Mouse (Mus musculus) v-Abl transformed pro-B cells (cell line): ENCODE measurements around the gene Hoxd1.

Source experiments
- in situ Hi-C, 2 experiments: fragments of 400-800 bp; cut with MboI; formaldehyde crosslinking; loops; one replicate each; pipeline ENCODE4 v1.15.1; 2025; ENCODE audit not compliant: unreplicated experiment in 2 of 2

Gene Hoxd1

DNA sequence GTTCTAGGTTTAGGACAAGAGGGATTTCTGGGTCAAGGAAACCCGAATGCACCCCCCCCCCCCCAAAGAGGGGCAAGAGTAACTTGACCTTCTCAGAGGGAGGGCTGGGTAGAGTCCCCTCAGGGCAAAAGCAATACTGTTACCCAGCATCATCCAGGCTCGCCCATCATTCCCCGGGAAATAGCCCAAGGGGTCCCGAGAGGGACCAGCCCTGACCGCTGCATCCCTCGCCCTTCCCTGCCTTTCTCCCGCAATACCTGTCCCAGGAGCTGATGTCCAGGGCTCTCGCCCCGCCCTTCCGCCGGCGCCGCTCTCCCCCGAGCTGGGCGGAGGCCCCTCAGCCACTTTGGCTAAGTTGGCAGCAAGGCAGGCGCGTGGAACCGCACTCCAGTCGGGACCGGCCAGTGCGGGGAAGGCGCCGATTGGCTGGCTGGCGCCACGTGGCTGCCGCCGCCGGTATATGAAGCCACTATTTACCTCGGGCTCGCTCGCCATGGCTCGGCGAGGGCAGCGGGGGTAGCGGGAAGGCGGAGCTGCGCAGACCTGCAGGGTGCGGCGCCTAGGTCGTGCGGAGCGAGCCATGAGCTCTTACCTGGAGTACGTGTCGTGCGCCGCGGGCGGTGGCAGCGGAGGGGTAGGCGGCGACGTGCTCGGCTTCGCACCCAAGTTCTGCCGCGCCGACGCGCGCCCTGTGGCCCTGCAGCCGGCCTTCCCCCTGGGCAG, at the start of gene Hoxd1:
Gene Hoxd1, plus strand, starts transcription at position 459 of the 723 bp plus-strand sequence.
- in situ Hi-C loops = no loop called here

- in situ Hi-C loops = loop anchor here (10.0 to 25.0 kb wide), 5 partner anchors 341 to 1249 kb away; no protein-coding TSS in a partner anchor
These were observed 49.3 kb upstream of the Hoxd1 start for GRCm38 (mm10) chr2:74713239-74714150.

DNA sequence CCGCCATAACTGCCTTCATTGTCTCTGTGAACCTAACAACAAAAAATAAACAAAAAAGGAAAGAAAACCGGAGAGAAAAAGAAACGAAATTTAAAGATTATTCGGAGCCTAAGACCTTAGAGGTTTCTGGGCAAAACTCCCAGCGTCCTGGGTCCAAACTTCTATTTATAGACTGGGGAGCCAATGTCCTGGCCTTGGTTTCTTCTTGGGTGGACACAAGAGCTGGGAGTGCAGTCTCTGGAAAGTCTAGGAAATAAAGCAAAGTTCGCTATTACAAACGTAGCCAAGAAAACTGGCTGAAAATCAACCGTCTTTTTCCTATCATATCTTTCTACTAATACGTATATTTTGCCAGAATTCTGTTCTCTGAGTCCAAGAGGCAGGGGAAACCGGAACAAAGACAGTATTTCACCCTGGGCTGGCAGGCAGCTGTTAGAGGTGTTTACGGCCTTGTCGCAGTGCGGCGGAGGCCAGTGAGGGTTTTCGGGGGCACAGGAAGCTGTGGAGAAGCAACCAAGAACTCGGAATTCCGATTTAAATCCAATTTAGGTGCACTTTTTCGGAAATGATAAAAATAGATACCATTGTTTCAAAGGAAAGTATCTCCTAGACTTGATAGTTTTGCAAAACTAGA, 48.5 kb upstream of the Hoxd1 start:
- in situ Hi-C loops = loop anchor here (10.0 to 25.0 kb wide), 5 partner anchors 341 to 1248 kb away; no protein-coding TSS in a partner anchor

GRCm38 (mm10) chr2:74714881-74715280, 47.9 kb upstream of the Hoxd1 start:
- in situ Hi-C loops = loop anchor here (5.0 to 25.0 kb wide), 7 partner anchors 247 to 1247 kb away; no protein-coding TSS in a partner anchor

DNA sequence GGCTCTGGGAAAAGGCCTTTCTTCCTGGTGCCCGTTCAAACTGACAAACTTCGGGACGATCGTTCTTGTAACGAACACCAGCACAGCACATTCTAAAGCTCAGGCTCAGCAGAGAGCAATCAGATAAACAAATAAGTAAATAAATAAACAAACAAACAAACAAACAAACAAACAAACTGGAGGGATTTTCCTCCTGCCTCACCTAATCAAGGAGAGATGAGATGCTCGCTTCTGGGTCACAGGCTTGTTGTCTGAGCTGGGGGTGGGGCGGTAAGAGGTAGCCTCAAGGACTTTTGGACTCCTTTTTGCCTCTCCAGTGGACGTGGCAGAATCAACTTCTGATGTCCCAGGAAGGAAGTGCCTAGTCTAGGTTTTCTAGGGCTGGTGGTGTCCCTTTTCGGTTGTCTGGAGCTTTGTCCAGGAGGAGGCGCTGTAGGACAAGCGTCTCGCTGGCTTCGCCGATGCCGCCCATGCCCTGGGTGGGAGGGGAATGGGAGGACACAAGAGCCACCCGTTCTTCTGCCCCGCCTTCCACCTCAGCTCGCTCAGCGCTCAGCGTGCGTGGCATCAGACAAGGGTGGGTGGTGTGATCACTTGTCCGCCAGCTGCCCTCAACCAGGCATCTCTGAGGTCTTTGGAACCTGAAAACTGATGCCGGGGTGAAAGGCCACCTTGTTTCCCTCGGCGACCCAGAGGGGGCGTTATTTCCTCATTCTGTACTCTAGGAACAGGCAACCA, 47.1 kb upstream of the Hoxd1 start:
- in situ Hi-C loops = loop anchor here (5.0 to 25.0 kb wide), 7 partner anchors 247 to 1247 kb away; no protein-coding TSS in a partner anchor

DNA sequence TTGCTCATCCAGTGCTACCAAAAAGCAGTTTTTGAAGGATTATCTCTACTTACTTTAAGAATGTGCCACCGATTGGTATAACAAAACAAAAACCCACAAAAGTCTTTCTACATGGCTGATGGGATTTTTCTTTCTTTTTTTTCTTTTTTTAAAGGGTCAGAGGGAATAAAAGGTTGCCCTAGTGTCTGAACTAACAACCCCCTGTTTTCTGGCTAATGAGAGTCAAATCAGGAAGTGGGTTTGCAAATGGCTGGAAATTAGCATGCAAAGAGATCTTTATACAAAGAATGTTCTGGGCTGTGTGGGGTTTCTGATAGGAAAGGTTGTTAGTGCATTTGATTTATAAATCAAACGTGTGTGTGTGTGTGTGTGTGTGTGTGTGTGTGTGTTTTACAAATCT, 42.4 kb upstream of the Hoxd1 start:
- in situ Hi-C loops = loop anchor here (25.0 kb wide), 4 partner anchors 342 to 1242 kb away; no protein-coding TSS in a partner anchor

DNA sequence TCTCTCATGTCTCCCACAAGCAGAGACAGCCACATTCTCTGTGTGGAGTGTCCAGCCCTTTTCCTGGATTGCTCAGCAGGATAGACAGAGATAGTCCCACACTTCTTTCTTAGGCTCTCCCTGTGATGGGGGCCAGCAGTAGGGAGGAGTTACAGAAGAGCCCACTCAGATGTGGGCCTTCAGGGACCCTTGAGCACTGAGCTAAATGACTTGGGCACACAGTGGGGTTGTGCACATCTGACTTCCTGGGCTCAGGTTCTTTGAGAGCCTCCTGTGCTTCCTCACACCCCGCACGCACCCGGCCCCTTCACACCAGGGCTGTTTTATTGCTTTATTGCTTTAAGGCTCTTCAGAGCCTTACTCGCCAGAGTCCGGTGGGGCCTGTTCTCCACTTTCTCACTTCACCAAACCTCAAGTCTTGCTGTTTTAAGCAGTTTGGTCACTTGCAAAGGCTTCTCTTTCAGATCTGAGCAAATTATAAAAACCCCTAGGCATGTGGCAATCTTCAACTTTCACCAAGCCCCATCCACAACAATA, 41.8 kb upstream of the Hoxd1 start:
- in situ Hi-C loops = loop anchor here (25.0 kb wide), 4 partner anchors 341 to 1241 kb away; no protein-coding TSS in a partner anchor

- in situ Hi-C loops = loop anchor here (25.0 kb wide), 4 partner anchors 340 to 1240 kb away; no protein-coding TSS in a partner anchor
These were observed 40.9 kb upstream of the Hoxd1 start for GRCm38 (mm10) chr2:74721882-74722281.

DNA sequence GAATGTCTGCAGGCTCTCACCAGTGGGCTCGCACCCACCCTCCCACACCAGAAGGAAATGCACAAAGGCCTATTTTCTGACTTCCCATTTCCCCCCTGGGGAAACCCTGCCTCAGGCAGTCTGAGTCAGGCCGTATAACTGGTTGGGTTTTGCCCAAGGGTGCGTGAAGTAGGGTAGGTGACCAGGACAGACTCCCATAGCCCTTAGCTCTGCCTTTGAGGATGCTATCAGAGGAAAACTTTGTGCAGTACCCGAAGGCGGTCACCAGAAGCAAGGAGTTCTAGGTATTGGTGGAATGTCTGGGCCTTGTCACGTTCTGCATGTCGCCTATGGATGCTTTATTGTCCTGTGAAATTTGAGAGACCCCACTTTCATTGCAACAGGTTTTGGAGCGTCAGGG, 39.8 kb upstream of the Hoxd1 start:
- in situ Hi-C loops = loop anchor here (25.0 kb wide), 4 partner anchors 339 to 1239 kb away; no protein-coding TSS in a partner anchor

- in situ Hi-C loops = loop anchor here (25.0 kb wide), 5 partner anchors 338 to 1288 kb away; no protein-coding TSS in a partner anchor
These were observed 38.4 kb upstream of the Hoxd1 start for GRCm38 (mm10) chr2:74724244-74725015.

- in situ Hi-C loops = loop anchor here in 1 of 2 experiments (25.0 kb wide), 1 partner anchor 1287 kb away; no protein-coding TSS in a partner anchor
These were observed 37.6 kb upstream of the Hoxd1 start for GRCm38 (mm10) chr2:74725171-74725570.

- in situ Hi-C loops = loop anchor here in 1 of 2 experiments (25.0 kb wide), 1 partner anchor 1286 kb away; no protein-coding TSS in a partner anchor
These were observed 36.2 kb upstream of the Hoxd1 start, which contains the start of gene Gm28230 for GRCm38 (mm10) chr2:74726551-74726950. Gm28230 (plus strand) TSS chr2:74726728.

GRCm38 (mm10) chr2:74726973-74727639, 35.7 kb upstream of the Hoxd1 start:
- in situ Hi-C loops = loop anchor here in 1 of 2 experiments (25.0 kb wide), 1 partner anchor 1285 kb away; no protein-coding TSS in a partner anchor

- in situ Hi-C loops = loop anchor here in 1 of 2 experiments (25.0 kb wide), 1 partner anchor 1285 kb away; no protein-coding TSS in a partner anchor
These were observed 35.0 kb upstream of the Hoxd1 start for GRCm38 (mm10) chr2:74727640-74728302.

DNA sequence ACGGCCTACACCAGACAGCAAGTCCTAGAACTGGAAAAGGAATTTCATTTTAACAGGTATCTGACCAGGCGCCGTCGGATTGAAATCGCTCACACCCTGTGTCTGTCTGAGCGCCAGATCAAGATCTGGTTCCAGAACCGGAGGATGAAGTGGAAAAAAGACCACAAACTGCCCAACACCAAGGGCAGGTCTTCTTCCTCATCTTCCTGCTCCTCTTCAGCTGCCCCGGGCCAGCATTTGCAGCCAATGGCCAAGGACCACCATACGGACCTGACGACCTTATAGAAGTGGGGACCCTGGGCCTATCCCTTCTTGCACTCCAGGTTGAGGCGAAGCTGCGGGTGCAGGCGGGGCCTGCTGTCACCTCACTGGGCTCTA, 34.5 kb upstream of the Hoxd1 start:
- in situ Hi-C loops = loop anchor here in 1 of 2 experiments (25.0 kb wide), 1 partner anchor 1284 kb away; no protein-coding TSS in a partner anchor

DNA sequence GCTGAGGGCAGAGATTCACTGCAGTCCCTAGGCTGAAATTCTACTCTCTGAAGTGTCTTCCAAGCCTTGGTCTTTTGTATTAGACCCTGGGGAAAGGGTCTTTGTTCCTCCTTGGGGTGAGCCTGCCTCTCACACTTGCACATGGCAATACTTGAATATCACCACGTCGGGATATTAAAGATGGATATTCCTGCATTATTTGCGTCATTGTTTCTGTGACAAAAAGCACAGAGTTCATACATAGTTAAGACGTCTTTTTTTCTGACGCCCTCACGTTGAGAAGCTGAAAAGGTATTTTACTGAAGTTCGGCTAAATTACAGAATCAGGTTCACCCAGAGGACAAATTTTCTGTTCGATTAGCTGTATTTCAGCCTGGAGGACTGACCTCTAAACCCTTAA, 32.4 kb upstream of the Hoxd1 start:
- in situ Hi-C loops = loop anchor here in 1 of 2 experiments (25.0 kb wide), 1 partner anchor 1282 kb away; no protein-coding TSS in a partner anchor

DNA sequence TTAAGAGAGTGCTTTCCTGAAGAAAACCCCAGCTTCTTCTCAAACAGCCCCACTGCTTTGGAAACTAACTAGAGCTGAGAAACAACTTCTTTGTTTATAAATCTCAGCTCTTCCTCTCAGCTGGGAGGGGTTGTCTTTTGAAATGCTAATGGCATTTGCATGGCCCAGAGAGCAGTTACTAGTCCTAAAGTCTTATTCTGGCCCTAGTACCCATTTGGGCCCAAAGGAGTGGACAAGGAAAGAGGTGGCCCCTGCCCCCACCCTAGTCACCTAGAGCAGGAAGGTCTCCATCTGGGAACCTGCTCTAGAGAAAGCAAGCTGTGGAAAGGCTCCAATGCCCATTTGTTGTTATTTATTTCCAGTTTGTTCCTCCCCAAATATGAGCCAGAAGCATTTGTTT, 31.7 kb upstream of the Hoxd1 start:
- in situ Hi-C loops = loop anchor here in 1 of 2 experiments (25.0 kb wide), 1 partner anchor 1281 kb away; no protein-coding TSS in a partner anchor
